In genomic region chr6:115210187-115210586, GRCm38 (mm10) we compare ENCODE assay signal across 32 mouse cellular contexts. TPM values are rescaled to one million over a fixed set of nuclear protein-coding genes. Genes with fewer than 3 reads are reported as not detected.
DNase-seq lines count a peak whose midpoint lies in the region; ATAC-seq and TF ChIP-seq lines count a peak whose summit lies in the region.
"Had no signal": no experiment of that assay in that cellular context is flagged by ENCODE, and none has a peak within 500 bp of the region (broad histone marks: within the 10 kb centered on the region; RNA-seq: fewer than 3 reads in every experiment).

No protein-coding gene starts in this region.

- peaks cover 5% of the 10 kb centered on the region for H3K4me1 ChIP-seq in stomach, embryonic 14.5 days (ENCODE audit: control insufficient read depth, insufficient read depth, low read length)
- H3K4me1 ChIP-seq in stomach, postnatal 0 days (replicated peaks; ENCODE audit: control insufficient read depth, insufficient read depth): no peaks in the 10 kb centered on the region
- peaks cover 4% of the 10 kb centered on the region; the same call in 1 of the 2 replicates for H3K4me1 ChIP-seq in liver, postnatal 0 days (ENCODE audit: insufficient read depth)

- peak; percentile 66 for DNase-seq in heart, adult 11 months
- DNase-seq in heart, adult 9 months (ENCODE audit: low spot score in 2 of 2): no peak
- no peak for DNase-seq in left cerebral cortex, adult 2 months (ENCODE audit: extremely low spot score in 1 of 2, low spot score in 2 of 2)
- no peak for DNase-seq in left cerebral cortex, postnatal 10 days (ENCODE audit: extremely low spot score in 1 of 2, low spot score in 2 of 2)
- DNase-seq in stomach, postnatal 0 days (ENCODE audit: low spot score): no peak
- DNase-seq in liver, postnatal 0 days: no peak
- DNase-seq: adrenal gland, adult 8-10 months; cerebellum, adult 9-11 months; gastrocnemius, adult 2 months; heart, postnatal 36 days; kidney, adult 2 months; lung, adult 18-20 months had no signal

- H3K27ac ChIP-seq in left cerebral cortex, adult 2 months: peak overlapping the region; percentile 41; the same call in 1 of the 2 replicates
- H3K27ac ChIP-seq in stomach, embryonic 14.5 days (ENCODE audit: low read length): peak overlapping the region; percentile 41; the same call in 1 of the 2 replicates
- no peak overlapping the region for H3K27ac ChIP-seq in stomach, postnatal 0 days (replicated peaks)
- no peak overlapping the region for H3K27ac ChIP-seq in liver, postnatal 0 days (ENCODE audit: low read depth)
- H3K27ac ChIP-seq: embryonic facial prominence, embryonic 15.5 days; gastrocnemius, adult 2 months; heart, embryonic 13.5 days; hindbrain, embryonic 13.5 days; kidney, postnatal 0 days; midbrain, embryonic 10.5 days had no signal

- no peaks in the 10 kb centered on the region for H3K36me3 ChIP-seq in stomach, embryonic 14.5 days (ENCODE audit: control insufficient read depth, insufficient read depth, low read length)
- H3K36me3 ChIP-seq in stomach, postnatal 0 days (ENCODE audit: control insufficient read depth, insufficient read depth, low read length): no peaks in the 10 kb centered on the region
- no peaks in the 10 kb centered on the region for H3K36me3 ChIP-seq in liver, postnatal 0 days (replicated peaks; ENCODE audit: insufficient read depth, low read length)
- H3K36me3 ChIP-seq: embryonic facial prominence, embryonic 15.5 days; heart, embryonic 13.5 days; hindbrain, embryonic 13.5 days; midbrain, embryonic 10.5 days had no signal

- no peak for TF ChIP-seq EP300 in stomach, postnatal 0 days (optimal IDR thresholded peaks at IDR 0.05)
- TF ChIP-seq EP300 in liver, postnatal 0 days (IDR thresholded peaks at IDR 0.05; ENCODE audit: low read depth): no peak

- TF ChIP-seq CTCF in left cerebral cortex, adult 2 months (IDR thresholded peaks at IDR 0.05): no peak
- TF ChIP-seq CTCF in stomach, postnatal 0 days (IDR thresholded peaks at IDR 0.05; ENCODE audit: low read depth): no peak
- no peak for TF ChIP-seq CTCF in liver, postnatal 0 days (IDR thresholded peaks at IDR 0.05; ENCODE audit: low read depth)

- H3K9me3 ChIP-seq in stomach, embryonic 14.5 days (ENCODE audit: control insufficient read depth, low read depth, low read length): no peaks in the 10 kb centered on the region
- H3K9me3 ChIP-seq in stomach, postnatal 0 days (ENCODE audit: control insufficient read depth, low read length): no peaks in the 10 kb centered on the region
- no peaks in the 10 kb centered on the region for H3K9me3 ChIP-seq in liver, postnatal 0 days (ENCODE audit: low read length)
- H3K9me3 ChIP-seq: embryonic facial prominence, embryonic 15.5 days; hindbrain, embryonic 13.5 days had no signal

- no peak for ATAC-seq in stomach, embryonic 14.5 days (ENCODE audit: insufficient number of reproducible peaks, insufficient read depth, low FRiP score, low read depth)
- ATAC-seq in stomach, postnatal 0 days (ENCODE audit: low FRiP score, low TSS enrichment): no peak
- ATAC-seq in liver, postnatal 0 days: no peak
- ATAC-seq: activated CD4-positive, CD25-positive, alpha-beta regulatory T cell, adult 4 months; forebrain, embryonic 14.5 days; inflammation-experienced regulatory T-cells, adult 6 months had no signal

- no peak overlapping the region for H3K4me2 ChIP-seq in stomach, embryonic 14.5 days (replicated peaks; ENCODE audit: low read depth, low read length)
- no peak overlapping the region for H3K4me2 ChIP-seq in stomach, postnatal 0 days (replicated peaks; ENCODE audit: low read depth)
- H3K4me2 ChIP-seq in liver, postnatal 0 days (ENCODE audit: low read depth, low read length): no peak overlapping the region
- H3K4me2 ChIP-seq: embryonic facial prominence, embryonic 15.5 days; heart, embryonic 13.5 days; hindbrain, embryonic 13.5 days; liver, embryonic 11.5 days had no signal

- no peaks in the 10 kb centered on the region for H3K27me3 ChIP-seq in stomach, embryonic 14.5 days (ENCODE audit: control insufficient read depth, insufficient read depth, low read length)
- H3K27me3 ChIP-seq in stomach, postnatal 0 days (ENCODE audit: control insufficient read depth, insufficient read depth, low read length): no peaks in the 10 kb centered on the region
- no peaks in the 10 kb centered on the region for H3K27me3 ChIP-seq in liver, postnatal 0 days (ENCODE audit: insufficient read depth, low read length)
- H3K27me3 ChIP-seq: embryonic facial prominence, embryonic 15.5 days; hindbrain, embryonic 13.5 days had no signal

- WGBS in stomach, embryonic 14.5 days: 56% methylated on average over 2 of the region's 2 CpGs
- 63% methylated on average over 2 of the region's 2 CpGs for whole genome bisulfite sequencing in stomach, postnatal 0 days
- 47% methylated on average over 2 of the region's 2 CpGs for WGBS in liver, postnatal 0 days (ENCODE audit: insufficient replicate concordance)

- H3K4me3 ChIP-seq in left cerebral cortex, adult 2 months: no peak overlapping the region
- no peak overlapping the region for H3K4me3 ChIP-seq in stomach, embryonic 14.5 days (ENCODE audit: low read depth, low read length)
- no peak overlapping the region for H3K4me3 ChIP-seq in stomach, postnatal 0 days (ENCODE audit: low read depth, low read length)
- H3K4me3 ChIP-seq in liver, postnatal 0 days (ENCODE audit: low read depth, low read length): no peak overlapping the region
- H3K4me3 ChIP-seq: embryonic facial prominence, embryonic 15.5 days; gastrocnemius, adult 2 months; heart, embryonic 13.5 days; hindbrain, embryonic 13.5 days; midbrain, embryonic 10.5 days had no signal

- intact Hi-C loops in left cerebral cortex, adult 2 months (cut with DNase I): no loop called here
- intact Hi-C loops in left cerebral cortex, postnatal 10 days (cut with DNase I): no loop called here

- H3K9ac ChIP-seq in stomach, embryonic 14.5 days (replicated peaks; ENCODE audit: low read depth, low read length): no peak overlapping the region
- H3K9ac ChIP-seq in stomach, postnatal 0 days (ENCODE audit: low read length): no peak overlapping the region
- no peak overlapping the region for H3K9ac ChIP-seq in liver, postnatal 0 days (replicated peaks)
- H3K9ac ChIP-seq: embryonic facial prominence, embryonic 15.5 days; heart, embryonic 13.5 days; hindbrain, embryonic 13.5 days had no signal

RNA-seq across cellular contexts. Expression of gene Gm17482, which starts 17.0 kb away (rescaled TPM):
- total RNA-seq in left cerebral cortex, adult 2 months (2021): not detected
- not detected for total RNA-seq in left cerebral cortex, postnatal 10 days (2021)
- polyA plus RNA-seq in stomach, embryonic 14.5 days (2014; fragmentation: Nextera tagmentation; extraction: Ambion mirVana): not detected in 2 replicates
- not detected in 2 replicates for polyA plus RNA-seq in stomach, postnatal 0 days (2015; fragmentation: Nextera tagmentation; extraction: Ambion mirVana)
- not detected in 2 replicates for polyA plus RNA-seq in liver, postnatal 0 days (2015; fragmentation: Nextera tagmentation; extraction: Ambion mirVana)
- total RNA-seq: adrenal gland, adult 8-10 months; common myeloid progenitor, adult 5-6 weeks; gastrocnemius, adult 2 months; gastrocnemius, postnatal 4 days; heart, postnatal 36 days; layer of hippocampus, postnatal 36 days; MEL; neutrophil, adult 5-6 weeks had no signal
- polyA plus RNA-seq: activated CD4-positive, CD25-positive, alpha-beta regulatory T cell, adult 4 months; C2C12; embryonic facial prominence, embryonic 15.5 days; forebrain, embryonic 14.5 days; heart, embryonic 13.5 days; hindbrain, embryonic 13.5 days; inflammation-experienced regulatory T-cells, adult 6 months; kidney, adult 2 months; kidney, postnatal 0 days; large intestine, adult 2 months; limb, embryonic 11.5 days; liver, embryonic 11.5 days; midbrain, embryonic 10.5 days; testis, adult 2 months; urinary bladder, adult 2 months had no signal

RNA-seq across cellular contexts. Expression of gene Timp4, which starts 41.8 kb away (rescaled TPM):
- 10 to 100 TPM; 13.7 to 18.9 TPM for total RNA-seq in left cerebral cortex, adult 2 months (2021)
- total RNA-seq in left cerebral cortex, postnatal 10 days (2021): 10 to 100 TPM; 11.8 to 19.4 TPM
- 0.85 and 0.90 TPM in 2 replicates for polyA plus RNA-seq in stomach, embryonic 14.5 days (2014; fragmentation: Nextera tagmentation; extraction: Ambion mirVana)
- polyA plus RNA-seq in stomach, postnatal 0 days (2015; fragmentation: Nextera tagmentation; extraction: Ambion mirVana): 1.0 and 1.9 TPM in 2 replicates
- polyA plus RNA-seq in liver, postnatal 0 days (2015; fragmentation: Nextera tagmentation; extraction: Ambion mirVana): 0.11 TPM in 1 of 2 replicates, not detected in the other
- total RNA-seq: common myeloid progenitor, adult 5-6 weeks; MEL; neutrophil, adult 5-6 weeks had no signal

Comparison
In these comparisons a context has a peak if more than half of its experiments do, and no peak if none do; other contexts are left out.
1. H3K27ac ChIP-seq: peak in left cerebral cortex, adult 2 months (single experiment) and stomach, embryonic 14.5 days (single experiment); none in stomach, postnatal 0 days (single experiment) and liver, postnatal 0 days (single experiment).